Mouse (Mus musculus) liver, embryonic 13.5 days (tissue): ENCODE data around the gene Adamtsl4. TPM values are rescaled to one million over a fixed set of nuclear protein-coding genes. Genes with fewer than 3 reads are reported as not detected.
A peak's percentile ranks its signal among the peaks of the same experiment; 100 is the strongest.

Source experiments
- ATAC-seq: fragments of 200-750 bp; cut with Nextera tagmentation; 2 replicates; pipeline ENCODE4 v1.8.0; 2017; ENCODE audit warnings: low read depth, mild to moderate bottlenecking, moderate number of reproducible peaks, moderate library complexity
- DNase-seq: peaks from one replicate; pipeline ENCODE4 v3.0.0; 2022
- H3K27ac ChIP-seq: fragments of 300-500 bp; sonication (generic); 2 replicates; pipeline ENCODE4 v1.5.1; 2015; ENCODE audit warnings: moderate library complexity, mild to moderate bottlenecking, inconsistent platforms
- H3K27me3 ChIP-seq: fragments of 300-500 bp; sonication (generic); 2 replicates; pipeline ENCODE4 v1.6.1; 2015; ENCODE audit warnings: mild to moderate bottlenecking, inconsistent platforms
- H3K36me3 ChIP-seq: fragments of 300-500 bp; sonication (generic); 2 replicates; pipeline ENCODE4 v1.6.1; 2015; ENCODE audit warnings: mild to moderate bottlenecking, inconsistent platforms
- H3K4me1 ChIP-seq: fragments of 300-500 bp; sonication (generic); replicated peaks from 2 replicates; pipeline ENCODE4 v1.6.1; 2015; ENCODE audit warnings: inconsistent platforms
- H3K4me2 ChIP-seq: fragments of 300-500 bp; sonication (generic); 2 replicates; pipeline ENCODE4 v1.6.1; 2015; ENCODE audit warnings: inconsistent platforms, mild to moderate bottlenecking, moderate library complexity
- H3K4me3 ChIP-seq: fragments of 300-500 bp; sonication (generic); replicated peaks from 2 replicates; pipeline ENCODE4 v1.5.1; 2015; ENCODE audit warnings: mild to moderate bottlenecking, inconsistent platforms
- H3K9ac ChIP-seq: fragments of 300-500 bp; sonication (generic); 2 replicates; pipeline ENCODE4 v1.6.1; 2015; ENCODE audit warnings: mild to moderate bottlenecking, inconsistent platforms
- H3K9me3 ChIP-seq: fragments of 300-500 bp; sonication (generic); replicated peaks from 2 replicates; pipeline ENCODE4 v1.6.1; 2016; ENCODE audit warnings: inconsistent platforms
- WGBS: fragments of 180-500 bp; shearing (Covaris S2); methylation state at CpG from one replicate; pipeline ENCODE4 v1.1.7; 2015; ENCODE audit not compliant: insufficient replicate concordance; 5-methylcytosine and 5-hydroxymethylcytosine counted together
- microRNA-seq: library from miRNA; unstranded; fragments of <30 nt; microRNA quantifications from one replicate; pipeline ENCODE4, GENCODE M21; 2016
- polyA plus RNA-seq: library from polyadenylated mRNA; unstranded; fragments of >200 nt; fragmentation: Nextera tagmentation; extraction: Ambion mirVana; gene quantifications from 2 replicates; pipeline ENCODE4 v1.2.1, GENCODE M21; 2015

Adamtsl4 gene
- polyA plus RNA-seq, 1 experiment from 2014 or later, result 0.83 TPM

- peaks cover 86% of the 10 kb centered on the region for H3K36me3 ChIP-seq
- no peaks in the 10 kb centered on the region for H3K9me3 ChIP-seq
- H3K4me3 ChIP-seq, result no peak overlapping the region
- peaks cover 29% of the 10 kb centered on the region for H3K4me1 ChIP-seq
- DNase-seq (no peak), ATAC-seq (no peak)
- H3K4me2 ChIP-seq, result no peak overlapping the region
- H3K9ac ChIP-seq, result no peak overlapping the region
- 74% methylated on average over 4 of the region's 4 CpGs for WGBS
- H3K27ac ChIP-seq, result no peak overlapping the region
- H3K27me3 ChIP-seq, result no peaks in the 10 kb centered on the region
These were observed 58.0 kb downstream of the Adamtsl4 start for GRCm38 (mm10) chr3:95629755-95630154.

GRCm38 (mm10) chr3:95627763-95628162 lies 60.0 kb downstream of the Adamtsl4 start:
- peak overlapping the region; percentile 37; the same call in 1 of the 2 replicates for H3K9ac ChIP-seq
- DNase-seq (no peak), ATAC-seq (no peak)
- H3K4me3 ChIP-seq, result no peak overlapping the region
- H3K4me2 ChIP-seq, result no peak overlapping the region
- no peaks in the 10 kb centered on the region for H3K9me3 ChIP-seq
- H3K36me3 ChIP-seq, result peaks cover 66% of the 10 kb centered on the region
- peaks cover 38% of the 10 kb centered on the region for H3K4me1 ChIP-seq
- WGBS, result 81% methylated on average over 5 of the region's 5 CpGs
- no peaks in the 10 kb centered on the region for H3K27me3 ChIP-seq
- H3K27ac ChIP-seq, result no peak overlapping the region

Small RNA genes lying within 50 kb of the gene (microRNA-seq; reads per million reads assigned to microRNA genes)
- 0.88 reads per million for gene Mir7014

Other genes starting within 250 kb of the Adamtsl4 start
- 1.7 and 1.9 TPM in 2 replicates for gene Ctsk, start 188.7 kb downstream of the Adamtsl4 start, polyA plus RNA-seq
- 19.8 and 20.8 TPM in 2 replicates for gene Ctss, start 161.1 kb downstream of the Adamtsl4 start, polyA plus RNA-seq
- gene Hormad1, start 128.2 kb downstream of the Adamtsl4 start, polyA plus RNA-seq, result 0.12 TPM in 1 of 2 replicates, not detected in the other
- 28.1 and 34.1 TPM in 2 replicates for gene Golph3l, start 99.0 kb downstream of the Adamtsl4 start, polyA plus RNA-seq
- gene Ensa, start 62.9 kb downstream of the Adamtsl4 start, polyA plus RNA-seq, result 33.4 and 36.8 TPM in 2 replicates
- 31.8 and 33.3 TPM in 2 replicates for gene Mcl1, start 29.1 kb downstream of the Adamtsl4 start, polyA plus RNA-seq
- gene Ecm1, start 51.7 kb upstream of the Adamtsl4 start, polyA plus RNA-seq, result 9.8 and 10.7 TPM in 2 replicates
- 49.4 and 50.4 TPM in 2 replicates for gene Tars2, start 72.3 kb upstream of the Adamtsl4 start, polyA plus RNA-seq
- 7.9 and 10.1 TPM in 2 replicates for gene Rprd2, start 130.9 kb upstream of the Adamtsl4 start, polyA plus RNA-seq
- 30.7 and 36.6 TPM in 2 replicates for gene Prpf3, start 168.0 kb upstream of the Adamtsl4 start, polyA plus RNA-seq
- 256 and 257 TPM in 2 replicates for gene Mrps21, start 183.6 kb upstream of the Adamtsl4 start, polyA plus RNA-seq
- gene Ciart, start 194.3 kb upstream of the Adamtsl4 start, polyA plus RNA-seq, result 0.88 and 1.4 TPM in 2 replicates
- gene BC028528, start 204.1 kb upstream of the Adamtsl4 start, polyA plus RNA-seq, result 6.6 and 8.6 TPM in 2 replicates
- 17.1 and 18.5 TPM in 2 replicates for gene Aph1a, start 206.1 kb upstream of the Adamtsl4 start, polyA plus RNA-seq
- gene Car14, start 216.8 kb upstream of the Adamtsl4 start, polyA plus RNA-seq, result 10.3 and 10.8 TPM in 2 replicates
- 163 and 218 TPM in 2 replicates for gene Anp32e, start 241.3 kb upstream of the Adamtsl4 start, polyA plus RNA-seq